In genomic region chr2:156976711-156977110, GRCm38 (mm10) we compare ENCODE assay signal across 19 mouse cellular contexts. TPM values are rescaled to one million over a fixed set of nuclear protein-coding genes. Genes with fewer than 3 reads are reported as not detected.
DNase-seq lines count a peak whose midpoint lies in the region; ATAC-seq lines count a peak whose summit lies in the region.
"Had no signal": no experiment of that assay in that cellular context is flagged by ENCODE, and none has a peak within 500 bp of the region (broad histone marks: within the 10 kb centered on the region; RNA-seq: fewer than 3 reads in every experiment).

No protein-coding gene starts in this region.

- H3K9me3 ChIP-seq in liver, embryonic 13.5 days (replicated peaks) = no peaks in the 10 kb centered on the region
- H3K9me3 ChIP-seq in liver, embryonic 11.5 days (ENCODE audit: control insufficient read depth, low read length) = no peaks in the 10 kb centered on the region
- no peaks in the 10 kb centered on the region for H3K9me3 ChIP-seq in hindbrain, embryonic 14.5 days (ENCODE audit: control insufficient read depth, low read length)
- H3K9me3 ChIP-seq: forebrain, embryonic 15.5 days; intestine, embryonic 15.5 days; limb, embryonic 10.5 days; stomach, embryonic 15.5 days had no signal

- ATAC-seq in liver, embryonic 13.5 days (ENCODE audit: low read depth) = no peak
- ATAC-seq in liver, embryonic 11.5 days (replicated peaks; ENCODE audit: low FRiP score) = no peak
- ATAC-seq in hindbrain, embryonic 14.5 days (ENCODE audit: low FRiP score) = peak; percentile 17; the same call in 1 of the 2 replicates
- ATAC-seq: forebrain, embryonic 15.5 days; intestine, embryonic 15.5 days; lung, postnatal 0 days had no signal

- no peak overlapping the region for H3K4me3 ChIP-seq in liver, embryonic 13.5 days (replicated peaks)
- H3K4me3 ChIP-seq in liver, embryonic 11.5 days (ENCODE audit: low read depth, low read length) = no peak overlapping the region
- H3K4me3 ChIP-seq in hindbrain, embryonic 14.5 days (replicated peaks; ENCODE audit: low read length) = no peak overlapping the region
- H3K4me3 ChIP-seq: forebrain, embryonic 15.5 days; heart, adult 2 months; intestine, embryonic 15.5 days; limb, embryonic 10.5 days; myocyte; stomach, embryonic 15.5 days had no signal

- peak overlapping the region; percentile 43; the same call in 1 of the 2 replicates for H3K27ac ChIP-seq in liver, embryonic 13.5 days
- no peak overlapping the region for H3K27ac ChIP-seq in liver, embryonic 11.5 days (ENCODE audit: low read depth, low read length)
- H3K27ac ChIP-seq in hindbrain, embryonic 14.5 days = peak overlapping the region; percentile 41
- H3K27ac ChIP-seq: forebrain, embryonic 15.5 days; heart, adult 2 months; intestine, embryonic 15.5 days; limb, embryonic 10.5 days; liver, embryonic 14.5 days; stomach, embryonic 15.5 days had no signal

- no peak overlapping the region for H3K9ac ChIP-seq in liver, embryonic 13.5 days
- H3K9ac ChIP-seq in liver, embryonic 11.5 days (ENCODE audit: low read depth, low read length) = no peak overlapping the region
- no peak overlapping the region for H3K9ac ChIP-seq in hindbrain, embryonic 14.5 days
- H3K9ac ChIP-seq: forebrain, embryonic 15.5 days; intestine, embryonic 15.5 days; liver, embryonic 14.5 days; stomach, embryonic 15.5 days had no signal

- no peak overlapping the region for H3K4me2 ChIP-seq in liver, embryonic 13.5 days
- no peak overlapping the region for H3K4me2 ChIP-seq in liver, embryonic 11.5 days
- H3K4me2 ChIP-seq in hindbrain, embryonic 14.5 days (replicated peaks) = no peak overlapping the region
- H3K4me2 ChIP-seq: forebrain, embryonic 15.5 days; intestine, embryonic 15.5 days; stomach, embryonic 15.5 days had no signal

- no peaks in the 10 kb centered on the region for H3K27me3 ChIP-seq in liver, embryonic 13.5 days
- no peaks in the 10 kb centered on the region for H3K27me3 ChIP-seq in liver, embryonic 11.5 days (replicated peaks; ENCODE audit: control insufficient read depth, insufficient read depth, low read length)
- no peaks in the 10 kb centered on the region for H3K27me3 ChIP-seq in hindbrain, embryonic 14.5 days (ENCODE audit: control insufficient read depth, insufficient read depth, low read length)
- H3K27me3 ChIP-seq: forebrain, embryonic 15.5 days; intestine, embryonic 15.5 days; stomach, embryonic 15.5 days had no signal

- H3K4me1 ChIP-seq in liver, embryonic 13.5 days (replicated peaks) = peaks cover 34% of the 10 kb centered on the region
- peaks cover 3% of the 10 kb centered on the region for H3K4me1 ChIP-seq in liver, embryonic 11.5 days (replicated peaks; ENCODE audit: control insufficient read depth, insufficient read depth, low read length)
- H3K4me1 ChIP-seq in hindbrain, embryonic 14.5 days (replicated peaks; ENCODE audit: control insufficient read depth, insufficient read depth, low read length) = 0 out of 2 replicates have a peak, but pooled peaks cover 8% of the 10 kb centered on the region
- H3K4me1 ChIP-seq: intestine, embryonic 15.5 days; limb, embryonic 10.5 days; stomach, embryonic 15.5 days had no signal

- H3K36me3 ChIP-seq in liver, embryonic 13.5 days = peaks cover 16% of the 10 kb centered on the region
- H3K36me3 ChIP-seq in liver, embryonic 11.5 days (ENCODE audit: control insufficient read depth, insufficient read depth, low read length) = peaks cover 4% of the 10 kb centered on the region; the same call in 1 of the 2 replicates
- no peaks in the 10 kb centered on the region for H3K36me3 ChIP-seq in hindbrain, embryonic 14.5 days (replicated peaks; ENCODE audit: control insufficient read depth, insufficient read depth)
- H3K36me3 ChIP-seq: forebrain, embryonic 15.5 days; intestine, embryonic 15.5 days; limb, embryonic 10.5 days; stomach, embryonic 15.5 days had no signal

- peak; percentile 10 for DNase-seq in embryo, embryonic 11 days
- no peak for DNase-seq in embryo, embryonic 9.5 days (ENCODE audit: extremely low spot score)
- no peak for DNase-seq in liver, embryonic 13.5 days
- DNase-seq in liver, embryonic 11.5 days (ENCODE audit: low spot score) = no peak
- peak; percentile 58 for DNase-seq in hindbrain, embryonic 14.5 days (ENCODE audit: low spot score)
- peak; percentile 54 for DNase-seq in retina, embryonic 14.5 days (ENCODE audit: low spot score)
- DNase-seq in right cerebral cortex, postnatal 14 days = no peak
- no peak for DNase-seq in left cerebral cortex, adult 11 months (ENCODE audit: low spot score)
- DNase-seq: cerebellum, adult 11-12 months; heart, adult 2 months; heart, postnatal 10 days; kidney, postnatal 14 days had no signal

RNA-seq across cellular contexts. Expression of gene Ndrg3, which starts 15.1 kb away (rescaled TPM):
- 41.1 and 45.2 TPM in 2 replicates for polyA plus RNA-seq in liver, embryonic 13.5 days (2015; fragmentation: Nextera tagmentation; extraction: Ambion mirVana)
- polyA plus RNA-seq in liver, embryonic 11.5 days (2014; fragmentation: Nextera tagmentation; extraction: Ambion mirVana) = 58.9 and 68.3 TPM in 2 replicates
- 133 and 147 TPM in 2 replicates for polyA plus RNA-seq in hindbrain, embryonic 14.5 days (2014; fragmentation: Nextera tagmentation; extraction: Ambion mirVana)

RNA-seq across cellular contexts. Expression of gene Dsn1, which starts 30.2 kb away (rescaled TPM):
- 29.7 and 37.3 TPM in 2 replicates for polyA plus RNA-seq in liver, embryonic 13.5 days (2015; fragmentation: Nextera tagmentation; extraction: Ambion mirVana)
- 45.0 and 45.7 TPM in 2 replicates for polyA plus RNA-seq in liver, embryonic 11.5 days (2014; fragmentation: Nextera tagmentation; extraction: Ambion mirVana)
- polyA plus RNA-seq in hindbrain, embryonic 14.5 days (2014; fragmentation: Nextera tagmentation; extraction: Ambion mirVana) = 11.3 and 11.9 TPM in 2 replicates

Comparison
In these comparisons a context has a peak if more than half of its experiments do, and no peak if none do; other contexts are left out.
1. DNase-seq: peak in embryo, embryonic 11 days (single experiment), hindbrain, embryonic 14.5 days (single experiment) and retina, embryonic 14.5 days (single experiment); none in embryo, embryonic 9.5 days (single experiment), liver, embryonic 13.5 days (single experiment), liver, embryonic 11.5 days (single experiment), right cerebral cortex, postnatal 14 days (single experiment) and left cerebral cortex, adult 11 months (single experiment).